In genomic region chr1:176315063-176315462, GRCm38 (mm10) we compare ENCODE assay signal across 26 mouse cellular contexts. TPM values are rescaled to one million over a fixed set of nuclear protein-coding genes. Genes with fewer than 3 reads are reported as not detected.
"Had no signal": no experiment of that assay in that cellular context is flagged by ENCODE, and none has a peak within 500 bp of the region (broad histone marks: within the 10 kb centered on the region; RNA-seq: fewer than 3 reads in every experiment).

No protein-coding gene starts in this region.

- H3K9me3 ChIP-seq: kidney, embryonic 15.5 days; limb, embryonic 12.5 days; limb, embryonic 15.5 days; midbrain, embryonic 12.5 days; midbrain, embryonic 15.5 days; neural tube, embryonic 12.5 days; neural tube, embryonic 15.5 days had no signal

- DNase-seq: kidney, adult 11 months; kidney, adult 8-10 months; kidney, postnatal 10 days; kidney, postnatal 36 days; left cerebral cortex, postnatal 4 days; liver, postnatal 0 days; lung, embryonic 14.5 days; right cerebral cortex, adult 18-20 months; right cerebral cortex, postnatal 14 days; right cerebral cortex, postnatal 4 days; thymus, postnatal 25 days had no signal

- H3K27me3 ChIP-seq: kidney, embryonic 15.5 days; limb, embryonic 12.5 days; limb, embryonic 15.5 days; midbrain, embryonic 12.5 days; midbrain, embryonic 15.5 days; neural tube, embryonic 12.5 days; neural tube, embryonic 15.5 days had no signal

- H3K36me3 ChIP-seq: kidney, embryonic 15.5 days; limb, embryonic 12.5 days; limb, embryonic 15.5 days; midbrain, embryonic 12.5 days; midbrain, embryonic 15.5 days; neural tube, embryonic 12.5 days; neural tube, embryonic 15.5 days had no signal

- ATAC-seq: liver, postnatal 0 days; lung, postnatal 0 days; midbrain, embryonic 15.5 days had no signal

- H3K4me3 ChIP-seq: kidney, embryonic 15.5 days; layer of hippocampus, adult 2 months; limb, embryonic 12.5 days; limb, embryonic 15.5 days; midbrain, embryonic 12.5 days; midbrain, embryonic 15.5 days; neural tube, embryonic 12.5 days; neural tube, embryonic 15.5 days had no signal

- H3K27ac ChIP-seq: kidney, embryonic 15.5 days; layer of hippocampus, adult 2 months; limb, embryonic 12.5 days; limb, embryonic 15.5 days; liver, embryonic 14.5 days; macrophage; midbrain, embryonic 12.5 days; midbrain, embryonic 15.5 days; neural tube, embryonic 12.5 days; neural tube, embryonic 15.5 days; stomach, postnatal 0 days had no signal

- H3K9ac ChIP-seq: kidney, embryonic 15.5 days; limb, embryonic 12.5 days; limb, embryonic 15.5 days; liver, embryonic 14.5 days; liver, postnatal 0 days; lung, embryonic 14.5 days; midbrain, embryonic 12.5 days; midbrain, embryonic 15.5 days; neural tube, embryonic 12.5 days; neural tube, embryonic 15.5 days had no signal

- H3K4me2 ChIP-seq: kidney, embryonic 15.5 days; limb, embryonic 12.5 days; limb, embryonic 15.5 days; liver, embryonic 11.5 days; lung, embryonic 14.5 days; midbrain, embryonic 12.5 days; midbrain, embryonic 15.5 days; neural tube, embryonic 12.5 days; neural tube, embryonic 15.5 days had no signal

- H3K4me1 ChIP-seq: limb, embryonic 12.5 days; limb, embryonic 15.5 days; midbrain, embryonic 12.5 days; midbrain, embryonic 15.5 days; neural tube, embryonic 15.5 days had no signal

RNA-seq across cellular contexts. Expression of gene Pld5, which starts 40.0 kb away (rescaled TPM):
- total RNA-seq: megakaryocyte, adult 5-6 weeks had no signal
- polyA plus RNA-seq: liver, postnatal 0 days; macrophage; thymus, postnatal 0 days had no signal
